Mouse (Mus musculus): ENCODE measurements at regions not wholly inside any gene's neighbourhood (a gene's known extent, or its start where the extent isn't known, plus 50 kb on each side); places are given as distances from the start of the nearest gene placed in this dataset.
"Not testable (repeated sequence)": the region's sequence is repeated elsewhere in the genome, so short reads cannot be mapped to it uniquely, and the experiment has no call there.

GRCm38 (mm10) chr10:3127491-3127890 lies 140.1 kb downstream of the H60c start:
- H3K27ac ChIP-seq (ENCODE audit: low read depth, low read length) = no peak overlapping the region
- H3K4me2 ChIP-seq = no peak overlapping the region
- H3K4me1 ChIP-seq (ENCODE audit: control insufficient read depth, insufficient read depth, low read length) = no peaks in the 10 kb centered on the region
- WGBS = 67% methylated on average over 1 of the region's 1 CpGs
- DNase-seq (ENCODE audit: low spot score, missing footprints) (no peak), ATAC-seq (ENCODE audit: low FRiP score) (no peak)
- no peaks in the 10 kb centered on the region for H3K36me3 ChIP-seq (ENCODE audit: control insufficient read depth, insufficient read depth, low read length)
- H3K9me3 ChIP-seq (ENCODE audit: control insufficient read depth, low read length) = peaks cover 65% of the 10 kb centered on the region
- H3K9ac ChIP-seq (ENCODE audit: low read length) = no peak overlapping the region
- H3K4me3 ChIP-seq (ENCODE audit: low read depth, low read length) = no peak overlapping the region
- no peaks in the 10 kb centered on the region for H3K27me3 ChIP-seq (ENCODE audit: control insufficient read depth, insufficient read depth, low read length)

DNA sequence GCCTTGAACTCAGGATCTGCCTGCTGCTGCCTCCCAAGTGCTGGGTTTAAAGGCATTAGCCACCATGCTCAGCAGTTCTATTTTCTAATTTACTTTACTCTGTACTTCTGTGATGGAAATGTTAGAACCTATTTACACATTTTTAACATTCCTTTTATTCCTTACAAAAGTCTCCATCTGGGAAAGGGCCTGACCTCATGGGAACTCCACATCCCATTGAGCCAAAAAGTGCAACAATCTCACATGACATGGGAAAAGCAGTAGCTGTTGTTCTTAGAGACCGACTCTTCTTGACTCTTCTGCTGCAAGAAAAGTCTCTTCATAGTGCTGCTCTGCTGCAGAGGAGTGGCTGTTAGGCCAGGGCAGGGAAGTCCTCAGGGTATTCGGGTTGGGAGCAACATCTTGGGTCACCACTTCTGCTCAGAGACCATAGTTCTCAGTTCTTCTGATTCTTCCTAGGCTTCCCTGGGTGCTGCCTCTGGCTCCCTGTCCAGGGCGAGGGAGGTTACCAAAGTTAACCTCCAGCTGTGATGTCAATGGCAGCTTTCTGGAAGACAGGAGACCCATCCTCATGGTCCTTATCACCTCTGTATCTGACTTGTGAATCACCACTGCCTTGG lies 150.0 kb downstream of the H60c start:
- ATAC-seq (ENCODE audit: low FRiP score) (no peak), DNase-seq (ENCODE audit: low spot score, missing footprints) (no peak)
- Histone ChIP-seq H3K27me3 (ENCODE audit: control insufficient read depth, insufficient read depth, low read length) (no peaks in the 10 kb centered on the region), H3K4me1 (ENCODE audit: control insufficient read depth, insufficient read depth, low read length) (no peaks in the 10 kb centered on the region), H3K4me2 (no peak overlapping the region), H3K27ac (ENCODE audit: low read depth, low read length) (no peak overlapping the region), H3K9ac (ENCODE audit: low read length) (no peak overlapping the region), H3K9me3 (ENCODE audit: control insufficient read depth, low read length) (peaks cover 77% of the 10 kb centered on the region), H3K36me3 (ENCODE audit: control insufficient read depth, insufficient read depth, low read length) (peaks cover 3% of the 10 kb centered on the region; the same call in 1 of the 2 replicates), H3K4me3 (ENCODE audit: low read depth, low read length) (no peak overlapping the region)
- 89% methylated on average over 3 of the region's 3 CpGs for WGBS

- not testable (repeated sequence) for DNase-seq (ENCODE audit: low spot score, missing footprints); H3K27ac ChIP-seq (ENCODE audit: low read depth, low read length); H3K4me1 ChIP-seq (ENCODE audit: control insufficient read depth, insufficient read depth, low read length); H3K4me3 ChIP-seq (ENCODE audit: low read depth, low read length); H3K36me3 ChIP-seq (ENCODE audit: control insufficient read depth, insufficient read depth, low read length); ATAC-seq (ENCODE audit: low FRiP score); H3K27me3 ChIP-seq (ENCODE audit: control insufficient read depth, insufficient read depth, low read length); H3K4me2 ChIP-seq; H3K9ac ChIP-seq (ENCODE audit: low read length)
- peaks cover 53% of the 10 kb centered on the region for H3K9me3 ChIP-seq (ENCODE audit: control insufficient read depth, low read length)
- WGBS = 77% methylated on average over 4 of the region's 8 CpGs
These were observed 153.2 kb downstream of the H60c start for GRCm38 (mm10) chr10:3114421-3114820.

DNA sequence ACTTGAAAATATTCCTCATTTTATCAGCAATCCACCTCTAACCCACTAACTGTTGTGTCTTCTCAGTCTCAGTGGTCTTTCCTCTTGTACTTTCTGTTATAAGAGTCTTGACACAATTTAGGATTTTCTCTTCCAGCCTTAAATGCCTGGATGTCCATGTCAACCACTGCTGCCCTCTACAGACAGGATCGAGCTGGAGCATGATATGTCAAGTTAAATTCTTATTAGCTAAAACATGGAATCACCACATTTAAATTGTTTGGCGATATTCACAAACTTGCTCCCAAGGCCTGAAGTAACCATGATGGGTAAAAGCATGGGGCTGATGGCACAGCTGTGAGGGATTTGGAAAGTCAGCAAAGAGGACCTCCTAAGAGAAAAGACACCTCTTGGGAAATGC lies 159.6 kb downstream of the H60c start:
- 78% methylated on average over 2 of the region's 2 CpGs for WGBS
- ATAC-seq (ENCODE audit: low FRiP score); H3K4me1 ChIP-seq (ENCODE audit: control insufficient read depth, insufficient read depth, low read length): not testable (repeated sequence)

More for the DNA sequence above, 159.6 kb downstream of the H60c start:
- peaks cover 38% of the 10 kb centered on the region for H3K9me3 ChIP-seq (ENCODE audit: control insufficient read depth, low read length)
- not testable (repeated sequence) for DNase-seq (ENCODE audit: low spot score, missing footprints); H3K27ac ChIP-seq (ENCODE audit: low read depth, low read length); H3K4me3 ChIP-seq (ENCODE audit: low read depth, low read length); H3K4me2 ChIP-seq; H3K9ac ChIP-seq (ENCODE audit: low read length); H3K36me3 ChIP-seq (ENCODE audit: control insufficient read depth, insufficient read depth, low read length); H3K27me3 ChIP-seq (ENCODE audit: control insufficient read depth, insufficient read depth, low read length)

All from midbrain, embryonic 11.5 days (tissue).